Mouse (Mus musculus) forebrain, embryonic 16.5 days (tissue): ENCODE results near the gene Camsap1. TPM values are rescaled to one million over a fixed set of nuclear protein-coding genes. Genes with fewer than 3 reads are reported as not detected.

Source experiments
- ATAC-seq: fragments of 200-750 bp; cut with Nextera tagmentation; 2 replicates; pipeline ENCODE4 v1.8.0; 2017; ENCODE audit warnings: mild to moderate bottlenecking, moderate library complexity
- H3K27ac ChIP-seq: fragments of 300-500 bp; sonication (generic); 2 replicates; pipeline ENCODE4 v1.5.1; 2014; ENCODE audit warnings: low read length, control low read depth
- H3K27me3 ChIP-seq: fragments of 300-500 bp; sonication (generic); replicated peaks from 2 replicates; pipeline ENCODE4 v1.6.1; 2014; ENCODE audit warnings: low read length; ENCODE audit not compliant: control insufficient read depth, insufficient read depth
- H3K36me3 ChIP-seq: fragments of 300-500 bp; sonication (generic); 2 replicates; pipeline ENCODE4 v1.6.1; 2014; ENCODE audit not compliant: control insufficient read depth, insufficient read depth
- H3K4me1 ChIP-seq: fragments of 300-500 bp; sonication (generic); replicated peaks from 2 replicates; pipeline ENCODE4 v1.6.1; 2014; ENCODE audit warnings: low read length; ENCODE audit not compliant: control insufficient read depth, insufficient read depth
- H3K4me2 ChIP-seq: fragments of 300-500 bp; sonication (generic); 2 replicates; pipeline ENCODE4 v1.6.1; 2014; ENCODE audit warnings: mild to moderate bottlenecking, low read length, control low read depth
- H3K4me3 ChIP-seq: fragments of 300-500 bp; sonication (generic); replicated peaks from 2 replicates; pipeline ENCODE4 v1.5.1; 2014; ENCODE audit warnings: mild to moderate bottlenecking, low read length, control low read depth
- H3K9ac ChIP-seq: fragments of 300-500 bp; sonication (generic); replicated peaks from 2 replicates; pipeline ENCODE4 v1.6.1; 2014; ENCODE audit warnings: low read depth, low read length, control low read depth
- H3K9me3 ChIP-seq: fragments of 300-500 bp; sonication (generic); 2 replicates; pipeline ENCODE4 v1.6.1; 2016; ENCODE audit warnings: low read length; ENCODE audit not compliant: control insufficient read depth
- WGBS: fragments of 180-500 bp; shearing (Covaris S2); extraction: QIAGEN DNeasy Blood & Tissue Kit; methylation state at CpG from one replicate; pipeline ENCODE4 v1.1.7; 2014; 5-methylcytosine and 5-hydroxymethylcytosine counted together
- polyA plus RNA-seq: library from polyadenylated mRNA; unstranded; fragments of >200 nt; fragmentation: Nextera tagmentation; extraction: Ambion mirVana; gene quantifications from 2 replicates; pipeline ENCODE4 v1.2.1, GENCODE M21; 2015

Gene Camsap1
- polyA plus RNA-seq, 1 experiment from 2014 or later, result 70.2 TPM

- Histone ChIP-seq H3K9ac (no peak overlapping the region), H3K27ac (no peak overlapping the region), H3K36me3 (no peaks in the 10 kb centered on the region), H3K9me3 (no peaks in the 10 kb centered on the region), H3K4me3 (no peak overlapping the region), H3K27me3 (no peaks in the 10 kb centered on the region), H3K4me2 (no peak overlapping the region), H3K4me1 (no peaks in the 10 kb centered on the region)
- ATAC-seq, result no peak
- 90% methylated on average over 4 of the region's 4 CpGs for WGBS
These were observed 68.9 kb downstream of the Camsap1 start for GRCm38 (mm10) chr2:25914201-25914600.

- Histone ChIP-seq H3K9ac (no peak overlapping the region), H3K4me3 (no peak overlapping the region), H3K4me2 (no peak overlapping the region), H3K9me3 (no peaks in the 10 kb centered on the region), H3K27ac (no peak overlapping the region), H3K27me3 (no peaks in the 10 kb centered on the region), H3K4me1 (no peaks in the 10 kb centered on the region), H3K36me3 (no peaks in the 10 kb centered on the region)
- ATAC-seq, result no peak
- WGBS, result 50% methylated on average over 2 of the region's 2 CpGs
These were observed 69.8 kb downstream of the Camsap1 start for GRCm38 (mm10) chr2:25913247-25913646.

- Histone ChIP-seq H3K9me3 (no peaks in the 10 kb centered on the region), H3K36me3 (no peaks in the 10 kb centered on the region), H3K4me3 (no peak overlapping the region), H3K9ac (no peak overlapping the region), H3K27me3 (no peaks in the 10 kb centered on the region), H3K27ac (no peak overlapping the region), H3K4me1 (no peaks in the 10 kb centered on the region), H3K4me2 (no peak overlapping the region)
- 74% methylated on average over 12 of the region's 12 CpGs for WGBS
- ATAC-seq, result no peak
These were observed 73.2 kb downstream of the Camsap1 start for GRCm38 (mm10) chr2:25909872-25910271.

GRCm38 (mm10) chr2:25898970-25899369, 84.1 kb downstream of the Camsap1 start:
- no peaks in the 10 kb centered on the region for H3K36me3 ChIP-seq
- H3K9me3 ChIP-seq, result no peaks in the 10 kb centered on the region
- no peak for ATAC-seq
- no peak overlapping the region for H3K4me3 ChIP-seq
- H3K9ac ChIP-seq, result no peak overlapping the region
- no peaks in the 10 kb centered on the region for H3K4me1 ChIP-seq
- H3K4me2 ChIP-seq, result no peak overlapping the region
- no peak overlapping the region for H3K27ac ChIP-seq
- H3K27me3 ChIP-seq, result no peaks in the 10 kb centered on the region
- 78% methylated on average over 9 of the region's 9 CpGs for WGBS

GRCm38 (mm10) chr2:25892440-25892839, 90.6 kb downstream of the Camsap1 start:
- Histone ChIP-seq H3K27me3 (no peaks in the 10 kb centered on the region), H3K27ac (no peak overlapping the region), H3K4me2 (no peak overlapping the region), H3K9ac (no peak overlapping the region), H3K4me1 (no peaks in the 10 kb centered on the region), H3K9me3 (no peaks in the 10 kb centered on the region), H3K36me3 (no peaks in the 10 kb centered on the region), H3K4me3 (no peak overlapping the region)
- WGBS, result 86% methylated on average over 7 of the region's 7 CpGs
- ATAC-seq, result no peak

GRCm38 (mm10) chr2:25888144-25888543, 94.9 kb downstream of the Camsap1 start:
- no peak overlapping the region for H3K9ac ChIP-seq
- H3K27ac ChIP-seq, result no peak overlapping the region
- H3K36me3 ChIP-seq, result no peaks in the 10 kb centered on the region
- H3K4me2 ChIP-seq, result no peak overlapping the region
- H3K9me3 ChIP-seq, result no peaks in the 10 kb centered on the region
- H3K4me1 ChIP-seq, result no peaks in the 10 kb centered on the region
- no peak for ATAC-seq
- H3K27me3 ChIP-seq, result no peaks in the 10 kb centered on the region
- H3K4me3 ChIP-seq, result no peak overlapping the region
- WGBS, result 67% methylated on average over 5 of the region's 5 CpGs

GRCm38 (mm10) chr2:25887226-25887625, 95.9 kb downstream of the Camsap1 start:
- H3K9me3 ChIP-seq, result no peaks in the 10 kb centered on the region
- H3K9ac ChIP-seq, result no peak overlapping the region
- 64% methylated on average over 8 of the region's 8 CpGs for WGBS
- H3K4me3 ChIP-seq, result no peak overlapping the region
- H3K4me2 ChIP-seq, result no peak overlapping the region
- no peaks in the 10 kb centered on the region for H3K27me3 ChIP-seq
- ATAC-seq, result no peak
- H3K36me3 ChIP-seq, result no peaks in the 10 kb centered on the region
- H3K4me1 ChIP-seq, result no peaks in the 10 kb centered on the region
- H3K27ac ChIP-seq, result no peak overlapping the region

- Histone ChIP-seq H3K4me1 (no peaks in the 10 kb centered on the region), H3K27ac (no peak overlapping the region), H3K36me3 (no peaks in the 10 kb centered on the region), H3K4me3 (no peak overlapping the region), H3K9ac (no peak overlapping the region), H3K9me3 (no peaks in the 10 kb centered on the region), H3K27me3 (no peaks in the 10 kb centered on the region), H3K4me2 (no peak overlapping the region)
- no peak for ATAC-seq
- 84% methylated on average over 3 of the region's 3 CpGs for WGBS
These were observed 98.3 kb downstream of the Camsap1 start for GRCm38 (mm10) chr2:25884756-25885155.

GRCm38 (mm10) chr2:25882276-25882675, 100.8 kb downstream of the Camsap1 start:
- no peak overlapping the region for H3K4me3 ChIP-seq
- H3K27ac ChIP-seq, result no peak overlapping the region
- WGBS, result 70% methylated on average over 1 of the region's 1 CpGs
- no peak overlapping the region for H3K9ac ChIP-seq
- H3K4me2 ChIP-seq, result no peak overlapping the region
- no peak for ATAC-seq
- H3K4me1 ChIP-seq, result peaks cover 8% of the 10 kb centered on the region; the same call in 1 of the 2 replicates
- no peaks in the 10 kb centered on the region for H3K9me3 ChIP-seq
- H3K27me3 ChIP-seq, result no peaks in the 10 kb centered on the region; the same call in 1 of the 2 replicates
- H3K36me3 ChIP-seq, result no peaks in the 10 kb centered on the region

GRCm38 (mm10) chr2:25879061-25879460, 104.0 kb downstream of the Camsap1 start:
- ATAC-seq, result no peak
- Histone ChIP-seq H3K4me1 (peaks cover 9% of the 10 kb centered on the region; the same call in 1 of the 2 replicates), H3K9me3 (no peaks in the 10 kb centered on the region), H3K27me3 (no peaks in the 10 kb centered on the region; the same call in none of the 2 replicates), H3K27ac (no peak overlapping the region), H3K9ac (no peak overlapping the region), H3K4me2 (no peak overlapping the region), H3K4me3 (no peak overlapping the region), H3K36me3 (no peaks in the 10 kb centered on the region)
- WGBS, result 69% methylated on average over 4 of the region's 4 CpGs
